Mouse (Mus musculus): Measurements from ENCODE around the gene Dppa1.

- TF ChIP-seq CTCF (IDR thresholded peaks at IDR 0.05; ENCODE audit: low read depth, low read length) (no peak), POLR2A (IDR thresholded peaks at IDR 0.05; ENCODE audit: borderline replicate concordance, low read depth, low read length) (no peak)
Measured at GRCm38 (mm10) chr11:46652476-46652875, 23.4 kb upstream of the Dppa1 start.

Measured in bone marrow macrophage, adult 2 months (primary cell).